Mouse (Mus musculus) small intestine, adult 2 months (tissue): ENCODE measurements around the gene Rasgrf1.

Experiments
- CTCF ChIP-seq: fragments of 200-500 bp; IDR thresholded peaks from 2 replicates; pipeline ENCODE4 v1.5.1; 2012; ENCODE audit warnings: low read depth, mild to moderate bottlenecking, control low read depth, inconsistent platforms, low read length, moderate library complexity, mixed read lengths; ENCODE audit not compliant: insufficient replicate concordance, insufficient read length; ENCODE audit errors: extremely low read depth
- POLR2A ChIP-seq: fragments of 200-500 bp; IDR thresholded peaks from 2 replicates; pipeline ENCODE4 v1.6.1; 2012; ENCODE audit warnings: low read depth, mild to moderate bottlenecking, control low read depth, inconsistent platforms, low read length, moderate library complexity

DNA sequence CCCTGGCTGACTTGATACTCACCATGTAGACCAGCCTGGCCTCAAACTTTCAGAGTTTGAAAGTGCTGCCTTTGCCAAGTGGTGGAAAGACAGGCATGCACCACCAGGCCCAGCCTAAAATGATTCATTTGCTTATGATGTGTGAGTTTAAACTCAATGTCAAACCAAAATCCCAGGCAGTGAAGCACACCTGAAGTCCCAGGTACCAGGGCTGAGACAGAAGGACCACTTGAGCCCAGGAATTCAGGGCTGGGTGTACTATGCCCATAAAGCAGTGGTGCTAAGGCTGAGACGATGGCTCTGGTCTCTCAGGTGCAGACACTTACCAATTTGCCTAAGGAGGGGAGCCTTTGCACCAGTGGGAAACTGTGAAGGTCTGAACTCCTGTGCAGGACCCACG, 125.5 kb downstream of the Rasgrf1 start:
- no peak for TF ChIP-seq CTCF
- TF ChIP-seq POLR2A: no peak
